Mouse (Mus musculus) lung, adult 2 months (tissue): ENCODE data around the gene Tekt3. TPM values are rescaled to one million over a fixed set of nuclear protein-coding genes. Genes with fewer than 3 reads are reported as not detected.

ENCODE experiments used
- DNase-seq: peaks from one replicate; pipeline ENCODE4 v3.0.0; 2022
- H3K4me1 ChIP-seq: fragments of 200-500 bp; 2 replicates; pipeline ENCODE4 v1.6.1; 2011; ENCODE audit warnings: low read length; ENCODE audit not compliant: control insufficient read depth, insufficient read depth
- H3K4me3 ChIP-seq: fragments of 200-500 bp; replicated peaks from 2 replicates; pipeline ENCODE3; 2011; ENCODE audit warnings: low read depth, mild to moderate bottlenecking, control low read depth, low read length; ENCODE audit errors: extremely low read depth
- CTCF ChIP-seq: fragments of 200-500 bp; IDR thresholded peaks from 2 replicates; pipeline ENCODE4 v1.5.1; 2011; ENCODE audit warnings: mild to moderate bottlenecking, low read length, control low read depth; ENCODE audit not compliant: insufficient read depth
- POLR2A ChIP-seq: fragments of 200-500 bp; IDR thresholded peaks from 2 replicates; pipeline ENCODE4 v1.6.1; 2011; ENCODE audit warnings: low read depth, mild to moderate bottlenecking, control low read depth, low read length, borderline replicate concordance; ENCODE audit errors: extremely low read depth
- whole genome bisulfite sequencing: fragments of 180-500 bp; shearing (Covaris S2); methylation state at CpG from one replicate; pipeline ENCODE4 v1.1.7; 2018; 5-methylcytosine and 5-hydroxymethylcytosine counted together
- polyA plus RNA-seq: library from polyadenylated mRNA; depleted of rRNA; stranded (reverse); fragments of >200 nt; gene quantifications from 2 replicates; pipeline ENCODE4 v1.2.3, GENCODE M21; 2012

The Tekt3 gene
- polyA plus RNA-seq, 1 experiment, result 0.40 TPM

GRCm38 (mm10) chr11:63129375-63129774, 67.9 kb downstream of the Tekt3 start:
- peak overlapping the region; percentile 22 for H3K4me3 ChIP-seq

GRCm38 (mm10) chr11:63129840-63130239, 68.4 kb downstream of the Tekt3 start:
- peak; percentile 31 for DNase-seq
- H3K4me1 ChIP-seq, result peaks cover 13% of the 10 kb centered on the region
- H3K4me3 ChIP-seq, result peak overlapping the region; percentile 33
- 15% methylated on average over 12 of the region's 12 CpGs for WGBS
- TF ChIP-seq POLR2A (no peak), CTCF (no peak)

More at GRCm38 (mm10) chr11:63129375-63129774, 67.9 kb downstream of the Tekt3 start:
- H3K4me1 ChIP-seq, result peaks cover 10% of the 10 kb centered on the region; the same call in 1 of the 2 replicates
- no peak for TF ChIP-seq POLR2A
- no peak for TF ChIP-seq CTCF
- 7% methylated on average over 9 of the region's 9 CpGs for WGBS
- peak; percentile 57 for DNase-seq

GRCm38 (mm10) chr11:63130497-63130896, 69.0 kb downstream of the Tekt3 start:
- H3K4me1 ChIP-seq, result peaks cover 15% of the 10 kb centered on the region
- 14% methylated on average over 8 of the region's 8 CpGs for WGBS
- H3K4me3 ChIP-seq, result peak overlapping the region; percentile 63
- peak; percentile 83 for DNase-seq
- no peak for TF ChIP-seq CTCF
- TF ChIP-seq POLR2A, result no peak

GRCm38 (mm10) chr11:63131001-63131692, 69.7 kb downstream of the Tekt3 start:
- peaks cover 12% of the 10 kb centered on the region for H3K4me1 ChIP-seq
- peak overlapping the region; percentile 94 for H3K4me3 ChIP-seq
- 3% methylated on average over 33 of the region's 33 CpGs for WGBS
- peak; percentile 77 for DNase-seq
- TF ChIP-seq CTCF (no peak), POLR2A (peak; percentile 79; the same call in 1 of the 2 replicates)

GRCm38 (mm10) chr11:63131693-63132040, 70.2 kb downstream of the Tekt3 start:
- DNase-seq, result no peak
- H3K4me3 ChIP-seq, result peak overlapping the region; percentile 94
- H3K4me1 ChIP-seq, result peaks cover 14% of the 10 kb centered on the region
- TF ChIP-seq POLR2A (no peak), CTCF (no peak)
- 5% methylated on average over 11 of the region's 11 CpGs for WGBS

GRCm38 (mm10) chr11:63132151-63132500, 70.7 kb downstream of the Tekt3 start:
- WGBS, result 2% methylated on average over 11 of the region's 11 CpGs
- peak overlapping the region; percentile 94 for H3K4me3 ChIP-seq
- no peak for DNase-seq
- TF ChIP-seq CTCF (no peak), POLR2A (no peak; the same call in 1 of the 2 replicates)
- peaks cover 19% of the 10 kb centered on the region for H3K4me1 ChIP-seq

- WGBS, result under 1% methylated on average over 66 of the region's 66 CpGs
- TF ChIP-seq POLR2A, result peak; percentile 79; the same call in 1 of the 2 replicates
- no peak for TF ChIP-seq CTCF
- DNase-seq, result peak; percentile 70
- H3K4me3 ChIP-seq, result peak overlapping the region; percentile 94
- peaks cover 21% of the 10 kb centered on the region for H3K4me1 ChIP-seq
Observed at GRCm38 (mm10) chr11:63132501-63133435, 71.3 kb downstream of the Tekt3 start.

- TF ChIP-seq POLR2A, result no peak
- no peak for TF ChIP-seq CTCF
- no peak overlapping the region for H3K4me3 ChIP-seq
- DNase-seq, result no peak
- H3K4me1 ChIP-seq, result peaks cover 25% of the 10 kb centered on the region
- 65% methylated on average over 5 of the region's 5 CpGs for WGBS
Observed at GRCm38 (mm10) chr11:63134021-63134420, 72.6 kb downstream of the Tekt3 start.

- TF ChIP-seq POLR2A (no peak), CTCF (no peak)
- Histone ChIP-seq H3K4me1 (peaks cover 18% of the 10 kb centered on the region), H3K4me3 (no peak overlapping the region)
- 53% methylated on average over 15 of the region's 15 CpGs for WGBS
- no peak for DNase-seq
Observed at GRCm38 (mm10) chr11:63134742-63135482, 73.5 kb downstream of the Tekt3 start.

GRCm38 (mm10) chr11:63135622-63136021, 74.2 kb downstream of the Tekt3 start:
- H3K4me3 ChIP-seq, result no peak overlapping the region
- peak; percentile 96 for TF ChIP-seq CTCF
- no peak for TF ChIP-seq POLR2A
- peak; percentile 96 for DNase-seq
- H3K4me1 ChIP-seq, result peaks cover 17% of the 10 kb centered on the region
- WGBS, result 2% methylated on average over 8 of the region's 8 CpGs
